Mouse (Mus musculus): Measurements from ENCODE around the gene Gm20388. TPM values are rescaled to one million over a fixed set of nuclear protein-coding genes. Genes with fewer than 3 reads are reported as not detected.

Gene Gm20388
- total RNA-seq, 1 experiment, result 27.0 TPM

DNA sequence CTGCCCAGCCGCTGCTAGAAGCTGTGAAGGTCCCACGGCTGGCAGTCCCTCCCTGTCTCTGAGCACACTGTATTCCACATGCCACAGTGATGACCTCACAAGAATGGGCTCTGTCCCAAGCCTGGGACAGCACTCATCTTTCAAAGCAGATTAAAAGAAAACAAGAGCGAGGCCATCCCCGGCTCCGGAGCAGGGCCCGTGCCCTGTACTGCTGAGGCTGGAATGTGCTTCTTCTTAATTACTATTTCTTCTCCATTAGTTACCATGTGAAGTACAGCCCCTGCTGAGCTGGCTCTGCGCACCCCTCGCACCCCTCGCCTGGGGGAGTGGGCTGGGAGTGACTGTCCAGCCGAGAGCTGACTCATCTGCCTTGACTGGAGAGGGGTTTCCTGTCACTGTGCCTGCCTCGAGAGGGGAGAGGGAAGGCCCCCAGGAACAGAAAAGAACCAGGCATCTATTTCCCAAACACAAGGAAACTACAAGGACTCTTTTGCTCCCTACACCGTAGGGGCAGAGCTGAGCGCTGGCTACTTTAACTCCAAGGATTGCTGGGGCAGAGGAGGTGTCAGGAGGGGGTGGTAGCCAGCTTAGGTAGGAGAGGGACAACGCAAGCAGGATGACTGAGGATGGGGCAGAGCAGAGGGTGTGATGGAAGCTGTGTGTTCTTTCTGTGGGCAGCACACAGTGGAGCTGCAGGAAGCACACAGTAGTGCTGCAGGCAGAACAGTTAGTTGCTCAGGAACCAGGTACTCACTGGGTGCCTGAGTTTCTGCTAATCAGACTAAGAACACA is 1331.3 kb downstream of the Gm20388 start:
- no peak overlapping the region for H3K4me3 ChIP-seq (ENCODE audit: insufficient read depth in 1 of 2, low read depth in 1 of 2, low read length in 2 of 2, poor library complexity in 1 of 2, severe bottlenecking in 1 of 2)
- in situ Hi-C loops (cut with MboI; ENCODE audit: low sequenced_read_pairs in 2 of 2, unreplicated experiment in 2 of 2), result no loop called here
- no peak for DNase-seq (ENCODE audit: low read depth, low spot score)
- TF ChIP-seq MAFK (IDR thresholded peaks at IDR 0.05; ENCODE audit: insufficient read depth, low read depth, low read length), result no peak
- no peak for TF ChIP-seq ZC3H11A (IDR thresholded peaks at IDR 0.05; ENCODE audit: borderline replicate concordance, low read depth, low read length)
- TF ChIP-seq CHD2 (IDR thresholded peaks at IDR 0.05; ENCODE audit: low read depth, low read length), result no peak
- no peak for TF ChIP-seq HCFC1 (IDR thresholded peaks at IDR 0.05; ENCODE audit: borderline replicate concordance, insufficient read depth, low read length)
- no peak for TF ChIP-seq ZNF384 (IDR thresholded peaks at IDR 0.05; ENCODE audit: low read depth, low read length)
- H3K9ac ChIP-seq (ENCODE audit: insufficient read depth, low read depth, low read length, poor library complexity, severe bottlenecking), result no peak overlapping the region
- no peaks in the 10 kb centered on the region for H3K4me1 ChIP-seq (ENCODE audit: control insufficient read depth in 2 of 2, insufficient read depth in 2 of 2, low read length in 2 of 2, poor library complexity in 1 of 2)
- H3K9me3 ChIP-seq (ENCODE audit: control insufficient read depth, insufficient read depth, low read depth, low read length), result no peaks in the 10 kb centered on the region
- no peaks in the 10 kb centered on the region for H3K36me3 ChIP-seq (ENCODE audit: control insufficient read depth, insufficient read depth, low read length, poor library complexity, severe bottlenecking)
- H3K27ac ChIP-seq (ENCODE audit: insufficient read depth, low read depth, low read length, poor library complexity, severe bottlenecking), result no peak overlapping the region

DNA sequence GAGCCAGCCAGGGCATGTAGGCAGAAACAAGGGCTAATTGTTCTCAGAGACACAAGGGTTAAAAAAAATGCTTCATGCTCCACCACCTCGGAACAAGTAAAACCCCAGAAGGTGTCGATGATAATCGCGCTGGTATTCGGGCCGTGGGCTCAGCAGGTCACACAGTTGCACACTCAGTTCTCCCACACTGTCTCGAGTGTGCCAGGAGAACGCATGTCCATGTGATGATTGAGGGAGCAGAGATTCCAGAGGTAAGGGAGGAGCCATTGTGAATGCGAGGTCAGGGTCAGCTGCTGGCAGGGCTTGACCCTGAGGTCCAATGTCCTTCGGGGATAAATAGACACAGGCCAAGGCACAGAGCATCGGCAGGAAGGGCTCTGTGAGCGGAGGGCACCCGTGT is 1332.0 kb downstream of the Gm20388 start:
- in situ Hi-C loops (cut with MboI; ENCODE audit: low sequenced_read_pairs in 2 of 2, unreplicated experiment in 2 of 2), result no loop called here
- H3K4me1 ChIP-seq (ENCODE audit: control insufficient read depth in 2 of 2, insufficient read depth in 2 of 2, low read length in 2 of 2, poor library complexity in 1 of 2), result no peaks in the 10 kb centered on the region
- no peak overlapping the region for H3K27ac ChIP-seq (ENCODE audit: insufficient read depth, low read depth, low read length, poor library complexity, severe bottlenecking)
- no peaks in the 10 kb centered on the region for H3K36me3 ChIP-seq (ENCODE audit: control insufficient read depth, insufficient read depth, low read length, poor library complexity, severe bottlenecking)
- TF ChIP-seq HCFC1 (IDR thresholded peaks at IDR 0.05; ENCODE audit: borderline replicate concordance, insufficient read depth, low read length), result no peak
- no peak for TF ChIP-seq ZC3H11A (IDR thresholded peaks at IDR 0.05; ENCODE audit: borderline replicate concordance, low read depth, low read length)
- no peaks in the 10 kb centered on the region for H3K9me3 ChIP-seq (ENCODE audit: control insufficient read depth, insufficient read depth, low read depth, low read length)
- DNase-seq (ENCODE audit: low read depth, low spot score), result no peak
- H3K9ac ChIP-seq (ENCODE audit: insufficient read depth, low read depth, low read length, poor library complexity, severe bottlenecking), result no peak overlapping the region
- no peak overlapping the region for H3K4me3 ChIP-seq (ENCODE audit: insufficient read depth in 1 of 2, low read depth in 1 of 2, low read length in 2 of 2, poor library complexity in 1 of 2, severe bottlenecking in 1 of 2)

DNA sequence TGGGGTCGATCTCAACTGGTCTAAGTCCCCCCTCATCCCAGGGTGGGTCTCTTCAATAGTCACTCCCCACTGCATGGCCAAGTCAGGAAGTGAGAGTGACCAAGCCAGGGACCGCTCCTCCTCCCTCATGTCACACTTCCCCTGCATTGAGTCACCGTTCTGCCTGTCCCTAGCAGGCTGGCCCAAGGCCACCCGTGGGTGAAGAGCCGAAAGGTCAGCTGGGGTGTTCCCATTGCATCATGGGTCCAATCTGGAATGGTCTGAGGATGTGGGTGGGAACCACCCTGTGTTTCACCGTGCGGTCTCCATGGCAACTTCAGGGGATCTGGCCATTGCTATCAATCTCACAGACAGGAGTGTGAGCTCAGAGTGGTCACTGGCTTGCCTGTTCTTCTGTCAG is 1338.2 kb downstream of the Gm20388 start:
- in situ Hi-C loops (cut with MboI; ENCODE audit: low sequenced_read_pairs in 2 of 2, unreplicated experiment in 2 of 2), result no loop called here
- Histone ChIP-seq H3K4me3 (ENCODE audit: insufficient read depth in 1 of 2, low read depth in 1 of 2, low read length in 2 of 2, poor library complexity in 1 of 2, severe bottlenecking in 1 of 2) (no peak overlapping the region), H3K36me3 (ENCODE audit: control insufficient read depth, insufficient read depth, low read length, poor library complexity, severe bottlenecking) (no peaks in the 10 kb centered on the region), H3K27ac (ENCODE audit: insufficient read depth, low read depth, low read length, poor library complexity, severe bottlenecking) (no peak overlapping the region), H3K9me3 (ENCODE audit: control insufficient read depth, insufficient read depth, low read depth, low read length) (no peaks in the 10 kb centered on the region), H3K9ac (ENCODE audit: insufficient read depth, low read depth, low read length, poor library complexity, severe bottlenecking) (no peak overlapping the region), H3K4me1 (ENCODE audit: control insufficient read depth in 2 of 2, insufficient read depth in 2 of 2, low read length in 2 of 2, poor library complexity in 1 of 2) (no peaks in the 10 kb centered on the region)
- DNase-seq (ENCODE audit: low read depth, low spot score), result no peak
- no peak for TF ChIP-seq ZC3H11A (IDR thresholded peaks at IDR 0.05; ENCODE audit: borderline replicate concordance, low read depth, low read length)
- TF ChIP-seq MAFK (IDR thresholded peaks at IDR 0.05; ENCODE audit: insufficient read depth, low read depth, low read length), result no peak
- no peak for TF ChIP-seq CHD2 (IDR thresholded peaks at IDR 0.05; ENCODE audit: low read depth, low read length)
- TF ChIP-seq ZNF384 (IDR thresholded peaks at IDR 0.05; ENCODE audit: low read depth, low read length), result no peak
- TF ChIP-seq HCFC1 (IDR thresholded peaks at IDR 0.05; ENCODE audit: borderline replicate concordance, insufficient read depth, low read length), result no peak

DNA sequence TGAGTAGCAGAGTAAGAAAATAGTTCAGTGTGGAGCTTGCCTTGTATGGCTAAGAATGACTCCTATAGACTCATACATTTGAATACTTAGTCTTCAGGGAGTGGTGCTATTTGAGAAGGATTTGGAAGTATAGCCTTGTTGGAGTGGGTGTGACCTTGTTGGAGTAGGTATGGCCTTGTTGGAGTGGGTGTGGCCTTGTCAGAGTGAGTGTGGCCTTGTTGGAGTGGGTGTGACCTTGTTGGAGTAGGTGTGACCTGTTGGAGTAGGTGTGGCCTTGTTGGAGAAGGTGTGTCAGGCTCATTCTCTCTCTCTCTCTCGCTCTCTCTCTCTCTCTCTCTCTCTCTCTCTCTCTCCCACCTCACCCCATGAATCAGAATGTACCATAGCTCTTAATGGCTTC is 1338.8 kb downstream of the Gm20388 start:
- TF ChIP-seq ZC3H11A (IDR thresholded peaks at IDR 0.05; ENCODE audit: borderline replicate concordance, low read depth, low read length) (no peak), ZNF384 (IDR thresholded peaks at IDR 0.05; ENCODE audit: low read depth, low read length) (no peak), CHD2 (IDR thresholded peaks at IDR 0.05; ENCODE audit: low read depth, low read length) (no peak), MAFK (IDR thresholded peaks at IDR 0.05; ENCODE audit: insufficient read depth, low read depth, low read length) (no peak), HCFC1 (IDR thresholded peaks at IDR 0.05; ENCODE audit: borderline replicate concordance, insufficient read depth, low read length) (no peak)
- Histone ChIP-seq H3K4me3 (ENCODE audit: insufficient read depth in 1 of 2, low read depth in 1 of 2, low read length in 2 of 2, poor library complexity in 1 of 2, severe bottlenecking in 1 of 2) (no peak overlapping the region), H3K9me3 (ENCODE audit: control insufficient read depth, insufficient read depth, low read depth, low read length) (no peaks in the 10 kb centered on the region), H3K36me3 (ENCODE audit: control insufficient read depth, insufficient read depth, low read length, poor library complexity, severe bottlenecking) (no peaks in the 10 kb centered on the region), H3K27ac (ENCODE audit: insufficient read depth, low read depth, low read length, poor library complexity, severe bottlenecking) (no peak overlapping the region), H3K4me1 (ENCODE audit: control insufficient read depth in 2 of 2, insufficient read depth in 2 of 2, low read length in 2 of 2, poor library complexity in 1 of 2) (no peaks in the 10 kb centered on the region), H3K9ac (ENCODE audit: insufficient read depth, low read depth, low read length, poor library complexity, severe bottlenecking) (no peak overlapping the region)
- no peak for DNase-seq (ENCODE audit: low read depth, low spot score)
- in situ Hi-C loops (cut with MboI; ENCODE audit: low sequenced_read_pairs in 2 of 2, unreplicated experiment in 2 of 2), result no loop called here
